Comparison of ENCODE assay signal across 7 mouse cellular contexts in genomic region chr2:34906861-34907604, GRCm38 (mm10). TPM values are rescaled to one million over a fixed set of nuclear protein-coding genes. Genes with fewer than 3 reads are reported as not detected.
DNase-seq lines count a peak whose midpoint lies in the region.

No protein-coding gene starts in this region.

- DNase-seq in left cerebral cortex, postnatal 36 days (ENCODE audit: low spot score in 2 of 2), result peak; percentile 23 to 25
- DNase-seq in left cerebral cortex, adult 11 months (ENCODE audit: low spot score), result no peak
- peak; percentile 81 for DNase-seq in ZHBTc4 (ENCODE audit: low read depth, low spot score)
- peak; percentile 8 to 10 for DNase-seq in frontal cortex, postnatal 36 days (ENCODE audit: low spot score in 2 of 2)
- DNase-seq in kidney, postnatal 4 days, result peak; percentile 62 to 74
- peak; percentile 22 for DNase-seq in right cerebral cortex, postnatal 4 days
- DNase-seq in layer of hippocampus, postnatal 36 days, result no peak

- intact Hi-C loops in left cerebral cortex, postnatal 36 days (cut with DNase I), result no loop called here

RNA-seq across cellular contexts. Expression of gene Phf19, which starts 6.8 kb away (rescaled TPM):
- 1 to 10 TPM in 1 of 2 experiments, under 1 TPM in 1; 0.29 to 1.4 TPM for total RNA-seq in left cerebral cortex, postnatal 36 days (2021)
- total RNA-seq in layer of hippocampus, postnatal 36 days (2021), result 1 to 10 TPM; 1.1 to 1.3 TPM

RNA-seq across cellular contexts. Expression of gene Psmd5, which starts 32.3 kb away (rescaled TPM):
- 10 to 100 TPM; 35.7 to 35.9 TPM for total RNA-seq in left cerebral cortex, postnatal 36 days (2021)
- 10 to 100 TPM; 40.3 to 44.3 TPM for total RNA-seq in layer of hippocampus, postnatal 36 days (2021)

RNA-seq across cellular contexts. Expression of gene Cutal, which starts 32.8 kb away (rescaled TPM):
- under 1 TPM; 0.37 to 0.93 TPM for total RNA-seq in left cerebral cortex, postnatal 36 days (2021)
- under 1 TPM; 0.18 to 0.40 TPM for total RNA-seq in layer of hippocampus, postnatal 36 days (2021)

RNA-seq across cellular contexts. Expression of gene Traf1, which starts 54.5 kb away (rescaled TPM):
- 1 to 10 TPM; 1.2 to 1.4 TPM for total RNA-seq in left cerebral cortex, postnatal 36 days (2021)
- total RNA-seq in layer of hippocampus, postnatal 36 days (2021), result 1 to 10 TPM; 2.2 to 3.0 TPM

Comparison
In these comparisons a context has a peak if more than half of its experiments do, and no peak if none do; other contexts are left out.
1. DNase-seq: peak in left cerebral cortex, postnatal 36 days (2 of 2), ZHBTc4 (single experiment), frontal cortex, postnatal 36 days (2 of 2), kidney, postnatal 4 days (2 of 2) and right cerebral cortex, postnatal 4 days (single experiment); none in left cerebral cortex, adult 11 months (single experiment) and layer of hippocampus, postnatal 36 days (0 of 2).